Mouse (Mus musculus) embryonic facial prominence, embryonic 11.5 days (tissue): ENCODE results near the gene Zbbx. TPM values are rescaled to one million over a fixed set of nuclear protein-coding genes. Genes with fewer than 3 reads are reported as not detected.

Experiments used
- polyA plus RNA-seq: library from polyadenylated mRNA; unstranded; fragments of >200 nt; fragmentation: Nextera tagmentation; extraction: Ambion mirVana; gene quantifications from 2 replicates; pipeline ENCODE4 v1.2.1, GENCODE M21; 2014

Zbbx gene
- polyA plus RNA-seq, 1 experiment from 2014 or later = not detected

Other genes starting within 250 kb of the Zbbx start
- not detected in 2 replicates for gene Serpini2, start 105.0 kb upstream of the Zbbx start, polyA plus RNA-seq